Mouse (Mus musculus): Measurements from ENCODE around the gene Sf3b1. TPM values are rescaled to one million over a fixed set of nuclear protein-coding genes. Genes with fewer than 3 reads are reported as not detected.

Gene Sf3b1
- polyA plus RNA-seq, 1 experiment from 2014 or later, result 288 TPM

- peak within 1 kb of the TSS; percentile 75 for H3K27ac ChIP-seq (replicated peaks)
- H3K9ac ChIP-seq, result peak within 1 kb of the TSS; percentile 55
Measured at GRCm38 (mm10) chr1:55052355-55052953, 25.2 kb upstream of the Sf3b1 start, which contains the start of gene Coq10b. Gene Coq10b, plus strand, starts transcription at chr1:55052770.

GRCm38 (mm10) chr1:55051671-55052070 lies 24.4 kb upstream of the Sf3b1 start:
- Histone ChIP-seq H3K4me2 (replicated peaks) (peak overlapping the region; percentile 56; the same call in 1 of the 2 replicates), H3K36me3 (0 out of 2 replicates have a peak, but pooled peaks cover 2% of the 10 kb centered on the region), H3K27me3 (no peaks in the 10 kb centered on the region), H3K9me3 (replicated peaks) (no peaks in the 10 kb centered on the region), H3K9ac (no peak overlapping the region), H3K4me3 (replicated peaks) (peak overlapping the region; percentile 85), H3K4me1 (peaks cover 9% of the 10 kb centered on the region; the same call in 1 of the 2 replicates), H3K27ac (replicated peaks) (no peak overlapping the region)
- ATAC-seq (ENCODE audit: insufficient number of reproducible peaks, low FRiP score, low TSS enrichment, low read depth), result no peak
- 64% methylated on average over 3 of the region's 3 CpGs for WGBS

More at GRCm38 (mm10) chr1:55052355-55052953, 25.2 kb upstream of the Sf3b1 start, which contains the start of gene Coq10b:
- Histone ChIP-seq H3K9me3 (replicated peaks) (no peaks in the 10 kb centered on the region), H3K4me1 (peaks cover 9% of the 10 kb centered on the region; the same call in 1 of the 2 replicates), H3K36me3 (0 out of 2 replicates have a peak, but pooled peaks cover 2% of the 10 kb centered on the region), H3K27me3 (no peaks in the 10 kb centered on the region), H3K4me2 (replicated peaks) (peak within 1 kb of the TSS; percentile 56), H3K4me3 (replicated peaks) (peak within 1 kb of the TSS; percentile 85)
- WGBS, result under 1% methylated on average over 46 of the region's 46 CpGs
- peak; percentile 100 for ATAC-seq (ENCODE audit: insufficient number of reproducible peaks, low FRiP score, low TSS enrichment, low read depth)

- no peaks in the 10 kb centered on the region for H3K36me3 ChIP-seq
- H3K27ac ChIP-seq (replicated peaks), result no peak overlapping the region
- WGBS, result 58% methylated on average over 4 of the region's 4 CpGs
- no peak for ATAC-seq (ENCODE audit: insufficient number of reproducible peaks, low FRiP score, low TSS enrichment, low read depth)
- H3K4me3 ChIP-seq (replicated peaks), result no peak overlapping the region
- H3K9me3 ChIP-seq (replicated peaks), result no peaks in the 10 kb centered on the region
- no peak overlapping the region for H3K4me2 ChIP-seq (replicated peaks)
- no peak overlapping the region for H3K9ac ChIP-seq
- H3K4me1 ChIP-seq, result peaks cover 9% of the 10 kb centered on the region; the same call in 1 of the 2 replicates
- H3K27me3 ChIP-seq, result no peaks in the 10 kb centered on the region
Measured at GRCm38 (mm10) chr1:55048841-55049587, 21.7 kb upstream of the Sf3b1 start.

- Histone ChIP-seq H3K4me3 (replicated peaks) (no peak overlapping the region), H3K27me3 (no peaks in the 10 kb centered on the region), H3K36me3 (no peaks in the 10 kb centered on the region), H3K9me3 (replicated peaks) (peaks cover 8% of the 10 kb centered on the region; the same call in 1 of the 2 replicates), H3K27ac (replicated peaks) (no peak overlapping the region), H3K9ac (no peak overlapping the region), H3K4me1 (no peaks in the 10 kb centered on the region), H3K4me2 (replicated peaks) (no peak overlapping the region)
- WGBS, result 73% methylated on average over 3 of the region's 3 CpGs
- ATAC-seq (ENCODE audit: insufficient number of reproducible peaks, low FRiP score, low TSS enrichment, low read depth), result no peak
Measured at GRCm38 (mm10) chr1:55043164-55043563, 15.9 kb upstream of the Sf3b1 start.

- Histone ChIP-seq H3K27ac (replicated peaks) (no peak overlapping the region), H3K36me3 (no peaks in the 10 kb centered on the region), H3K4me2 (replicated peaks) (no peak overlapping the region), H3K4me1 (no peaks in the 10 kb centered on the region), H3K4me3 (replicated peaks) (no peak overlapping the region), H3K9me3 (replicated peaks) (peaks cover 8% of the 10 kb centered on the region; the same call in 1 of the 2 replicates), H3K9ac (no peak overlapping the region), H3K27me3 (no peaks in the 10 kb centered on the region)
- no peak for ATAC-seq (ENCODE audit: insufficient number of reproducible peaks, low FRiP score, low TSS enrichment, low read depth)
- 53% methylated on average over 1 of the region's 1 CpGs for WGBS
Measured at GRCm38 (mm10) chr1:55042246-55042645, 15.0 kb upstream of the Sf3b1 start.

GRCm38 (mm10) chr1:55041691-55042090 lies 14.4 kb upstream of the Sf3b1 start:
- H3K27me3 ChIP-seq, result no peaks in the 10 kb centered on the region
- no peak overlapping the region for H3K27ac ChIP-seq (replicated peaks)
- peaks cover 8% of the 10 kb centered on the region; the same call in 1 of the 2 replicates for H3K9me3 ChIP-seq (replicated peaks)
- no peak for ATAC-seq (ENCODE audit: insufficient number of reproducible peaks, low FRiP score, low TSS enrichment, low read depth)
- 90% methylated on average over 4 of the region's 4 CpGs for WGBS
- no peak overlapping the region for H3K4me3 ChIP-seq (replicated peaks)
- H3K36me3 ChIP-seq, result no peaks in the 10 kb centered on the region
- no peak overlapping the region for H3K9ac ChIP-seq
- H3K4me2 ChIP-seq (replicated peaks), result no peak overlapping the region
- H3K4me1 ChIP-seq, result no peaks in the 10 kb centered on the region

GRCm38 (mm10) chr1:55039944-55040343 lies 12.7 kb upstream of the Sf3b1 start:
- Histone ChIP-seq H3K4me2 (replicated peaks) (no peak overlapping the region), H3K36me3 (no peaks in the 10 kb centered on the region), H3K9ac (no peak overlapping the region), H3K4me1 (no peaks in the 10 kb centered on the region), H3K9me3 (replicated peaks) (peaks cover 8% of the 10 kb centered on the region; the same call in 1 of the 2 replicates), H3K4me3 (replicated peaks) (no peak overlapping the region), H3K27me3 (no peaks in the 10 kb centered on the region), H3K27ac (replicated peaks) (no peak overlapping the region)
- whole genome bisulfite sequencing, result 92% methylated on average over 1 of the region's 1 CpGs
- ATAC-seq (ENCODE audit: insufficient number of reproducible peaks, low FRiP score, low TSS enrichment, low read depth), result no peak

GRCm38 (mm10) chr1:55031026-55031779 lies 3.9 kb upstream of the Sf3b1 start:
- H3K4me3 ChIP-seq (replicated peaks), result no peak overlapping the region
- no peaks in the 10 kb centered on the region for H3K9me3 ChIP-seq (replicated peaks)
- ATAC-seq (ENCODE audit: insufficient number of reproducible peaks, low FRiP score, low TSS enrichment, low read depth), result no peak
- no peaks in the 10 kb centered on the region for H3K36me3 ChIP-seq
- H3K27me3 ChIP-seq, result no peaks in the 10 kb centered on the region
- no peak overlapping the region for H3K9ac ChIP-seq
- H3K27ac ChIP-seq (replicated peaks), result no peak overlapping the region
- no peaks in the 10 kb centered on the region for H3K4me1 ChIP-seq
- no peak overlapping the region for H3K4me2 ChIP-seq (replicated peaks)

GRCm38 (mm10) chr1:55029446-55029845 lies 2.2 kb upstream of the Sf3b1 start:
- Histone ChIP-seq H3K9ac (no peak overlapping the region), H3K4me2 (replicated peaks) (no peak overlapping the region), H3K36me3 (no peaks in the 10 kb centered on the region), H3K9me3 (replicated peaks) (no peaks in the 10 kb centered on the region), H3K4me3 (replicated peaks) (no peak overlapping the region), H3K27ac (replicated peaks) (no peak overlapping the region), H3K27me3 (no peaks in the 10 kb centered on the region), H3K4me1 (0 out of 2 replicates have a peak, but pooled peaks cover 5% of the 10 kb centered on the region)
- ATAC-seq (ENCODE audit: insufficient number of reproducible peaks, low FRiP score, low TSS enrichment, low read depth), result no peak
- WGBS, result 61% methylated on average over 4 of the region's 4 CpGs

- Histone ChIP-seq H3K9me3 (replicated peaks) (no peaks in the 10 kb centered on the region), H3K4me1 (0 out of 2 replicates have a peak, but pooled peaks cover 5% of the 10 kb centered on the region), H3K9ac (no peak overlapping the region), H3K4me2 (replicated peaks) (no peak overlapping the region), H3K4me3 (replicated peaks) (no peak overlapping the region), H3K36me3 (no peaks in the 10 kb centered on the region), H3K27ac (replicated peaks) (no peak overlapping the region), H3K27me3 (no peaks in the 10 kb centered on the region)
- ATAC-seq (ENCODE audit: insufficient number of reproducible peaks, low FRiP score, low TSS enrichment, low read depth), result no peak
- 83% methylated on average over 11 of the region's 11 CpGs for WGBS
Measured at GRCm38 (mm10) chr1:55028512-55029249, 1.4 kb upstream of the Sf3b1 start.

Data from embryonic facial prominence, embryonic 15.5 days (tissue).